In genomic region chr16:48595216-48595615, GRCm38 (mm10) we compare ENCODE assay signal across 16 mouse cellular contexts.
"Had no signal": no experiment of that assay in that cellular context is flagged by ENCODE, and none has a peak within 500 bp of the region (broad histone marks: within the 10 kb centered on the region; RNA-seq: fewer than 3 reads in every experiment).

No protein-coding gene starts in this region.

- H3K27ac ChIP-seq: kidney, embryonic 15.5 days; left cerebral cortex, adult 2 months; limb, embryonic 10.5 days; liver, embryonic 15.5 days; midbrain, embryonic 10.5 days had no signal

- DNase-seq: kidney, adult 2 months; kidney, postnatal 14 days; lung, adult 2 months; lung, postnatal 4 days; midbrain, embryonic 14.5 days; right cerebral cortex, adult 18-20 months; right cerebral cortex, postnatal 25 days; thymus, adult 18-20 months had no signal

- H3K4me2 ChIP-seq: kidney, embryonic 15.5 days; liver, embryonic 11.5 days; liver, embryonic 15.5 days had no signal

- ATAC-seq: intestine, embryonic 16.5 days; lung, postnatal 0 days had no signal

- H3K4me3 ChIP-seq: kidney, embryonic 15.5 days; left cerebral cortex, adult 2 months; limb, embryonic 10.5 days; liver, embryonic 15.5 days; midbrain, embryonic 10.5 days had no signal

- H3K4me1 ChIP-seq: kidney, embryonic 15.5 days; limb, embryonic 10.5 days; liver, embryonic 15.5 days; midbrain, embryonic 10.5 days had no signal

- H3K9me3 ChIP-seq: kidney, embryonic 15.5 days; limb, embryonic 10.5 days; liver, embryonic 15.5 days; midbrain, embryonic 10.5 days had no signal

- H3K9ac ChIP-seq: kidney, embryonic 15.5 days; liver, embryonic 15.5 days had no signal

- H3K36me3 ChIP-seq: kidney, embryonic 15.5 days; limb, embryonic 10.5 days; liver, embryonic 15.5 days; midbrain, embryonic 10.5 days had no signal

- H3K27me3 ChIP-seq: kidney, embryonic 15.5 days; liver, embryonic 15.5 days had no signal
